Mouse (Mus musculus): ENCODE data around the gene Atp5f1.

DNA sequence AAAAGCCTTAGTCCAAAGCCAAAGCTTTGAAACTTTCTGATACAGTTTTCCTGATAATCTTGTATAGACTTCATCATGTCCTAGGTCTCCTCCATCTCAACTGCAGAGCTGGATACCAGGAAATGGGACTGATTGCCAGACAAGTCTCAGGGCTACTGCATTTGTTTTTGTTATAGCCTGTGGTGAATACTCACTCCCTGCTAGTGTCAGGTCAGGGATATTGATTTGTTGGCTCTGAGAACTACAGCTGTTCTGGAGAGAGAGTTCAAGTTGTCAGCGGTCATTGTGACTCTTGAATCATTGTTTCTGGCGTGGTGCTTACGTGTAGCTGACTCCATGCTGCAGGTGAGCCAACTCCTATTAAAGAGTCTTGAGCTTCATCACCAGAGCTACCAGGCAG, 13.5 kb upstream of the Atp5f1 start, which contains the start of gene Ovgp1:
- TF ChIP-seq EP300 (IDR thresholded peaks at IDR 0.05; ENCODE audit: low read depth) (no peak), CTCF (IDR thresholded peaks at IDR 0.05; ENCODE audit: low read depth) (no peak)

Measured in liver, postnatal 0 days (tissue).